Mouse (Mus musculus) kidney, postnatal 0 days (tissue): ENCODE results near the gene Dip2c. TPM values are rescaled to one million over a fixed set of nuclear protein-coding genes. Genes with fewer than 3 reads are reported as not detected.

ENCODE experiments used
- ATAC-seq: fragments of 200-750 bp; cut with Nextera tagmentation; replicated peaks from 2 replicates; pipeline ENCODE4 v1.8.0; 2017; ENCODE audit warnings: low read depth, moderate number of reproducible peaks, moderate TSS enrichment, moderate library complexity; ENCODE audit not compliant: low FRiP score
- DNase-seq: peaks from one replicate; pipeline ENCODE4 v3.0.0-alpha.2; 2016; ENCODE audit warnings: low spot score
- H3K27ac ChIP-seq: fragments of 300-500 bp; sonication (generic); 2 replicates; pipeline ENCODE4 v1.5.1; 2014; ENCODE audit warnings: mild to moderate bottlenecking
- H3K27me3 ChIP-seq: fragments of 300-500 bp; sonication (generic); 2 replicates; pipeline ENCODE4 v1.6.1; 2014; ENCODE audit warnings: low read length, mixed read lengths; ENCODE audit not compliant: insufficient read depth
- H3K36me3 ChIP-seq: fragments of 300-500 bp; sonication (generic); 2 replicates; pipeline ENCODE4 v1.6.1; 2014; ENCODE audit warnings: low read length, mixed read lengths; ENCODE audit not compliant: insufficient read depth
- H3K4me1 ChIP-seq: fragments of 300-500 bp; sonication (generic); replicated peaks from 2 replicates; pipeline ENCODE4 v1.6.1; 2014; ENCODE audit warnings: antibody characterized with exemption, low read length, mixed read lengths; ENCODE audit not compliant: insufficient read depth
- H3K4me2 ChIP-seq: fragments of 300-500 bp; sonication (generic); 2 replicates; pipeline ENCODE4 v1.6.1; 2014; ENCODE audit warnings: mild to moderate bottlenecking, low read length, moderate library complexity, mixed read lengths
- H3K4me3 ChIP-seq: fragments of 300-500 bp; sonication (generic); replicated peaks from 2 replicates; pipeline ENCODE4 v1.5.1; 2014; ENCODE audit warnings: low read depth, low read length
- H3K9ac ChIP-seq: fragments of 300-500 bp; sonication (generic); 2 replicates; pipeline ENCODE4 v1.6.1; 2014; ENCODE audit warnings: low read depth, low read length
- H3K9me3 ChIP-seq: fragments of 300-500 bp; sonication (generic); replicated peaks from 2 replicates; pipeline ENCODE4 v1.6.1; 2016; ENCODE audit warnings: low read length, inconsistent platforms, mixed read lengths
- CTCF ChIP-seq: IDR thresholded peaks from 2 replicates; pipeline ENCODE4 v1.5.1; 2016; ENCODE audit warnings: antibody characterized with exemption, low read depth, mild to moderate bottlenecking, moderate library complexity
- WGBS: fragments of 180-500 bp; shearing (Covaris S2); extraction: QIAGEN DNeasy Blood & Tissue Kit; methylation state at CpG from one replicate; pipeline ENCODE4 v1.1.7; 2014; 5-methylcytosine and 5-hydroxymethylcytosine counted together
- polyA plus RNA-seq: library from polyadenylated mRNA; unstranded; fragments of >200 nt; fragmentation: Nextera tagmentation; extraction: Ambion mirVana; gene quantifications from 2 replicates; pipeline ENCODE4 v1.2.1, GENCODE M21; 2015

The Dip2c gene
- polyA plus RNA-seq, 1 experiment from 2014 or later, result 3.8 TPM

DNA sequence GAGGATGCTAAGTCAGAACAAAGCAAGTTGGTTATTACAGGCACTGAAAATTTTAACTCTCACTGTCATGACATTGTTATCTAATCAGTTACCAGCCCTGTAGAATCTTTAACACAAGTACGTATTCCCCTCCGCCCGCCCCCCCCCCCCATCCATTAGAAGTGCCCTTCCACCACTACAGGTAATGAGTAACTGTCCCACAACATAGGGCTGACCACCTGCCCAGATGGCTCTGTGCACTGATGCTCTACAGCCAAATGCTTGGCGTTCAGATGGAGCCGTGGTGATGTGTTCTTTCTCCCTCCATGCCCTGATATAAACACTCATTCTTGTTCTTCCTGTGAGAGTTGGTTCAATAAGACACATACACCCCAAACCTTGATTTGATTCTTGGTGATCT is 10.8 kb upstream of the Dip2c start:
- no peaks in the 10 kb centered on the region for H3K9me3 ChIP-seq
- no peak overlapping the region for H3K4me2 ChIP-seq
- H3K36me3 ChIP-seq, result no peaks in the 10 kb centered on the region
- ATAC-seq, result 0 out of 2 replicates have a peak, but pooled peaks have one; percentile 36
- no peaks in the 10 kb centered on the region for H3K4me1 ChIP-seq
- no peak overlapping the region for H3K9ac ChIP-seq
- H3K27ac ChIP-seq, result no peak overlapping the region
- no peaks in the 10 kb centered on the region for H3K27me3 ChIP-seq
- no peak overlapping the region for H3K4me3 ChIP-seq
- DNase-seq, result no peak
- WGBS, result 84% methylated on average over 5 of the region's 5 CpGs
- TF ChIP-seq CTCF, result no peak

DNA sequence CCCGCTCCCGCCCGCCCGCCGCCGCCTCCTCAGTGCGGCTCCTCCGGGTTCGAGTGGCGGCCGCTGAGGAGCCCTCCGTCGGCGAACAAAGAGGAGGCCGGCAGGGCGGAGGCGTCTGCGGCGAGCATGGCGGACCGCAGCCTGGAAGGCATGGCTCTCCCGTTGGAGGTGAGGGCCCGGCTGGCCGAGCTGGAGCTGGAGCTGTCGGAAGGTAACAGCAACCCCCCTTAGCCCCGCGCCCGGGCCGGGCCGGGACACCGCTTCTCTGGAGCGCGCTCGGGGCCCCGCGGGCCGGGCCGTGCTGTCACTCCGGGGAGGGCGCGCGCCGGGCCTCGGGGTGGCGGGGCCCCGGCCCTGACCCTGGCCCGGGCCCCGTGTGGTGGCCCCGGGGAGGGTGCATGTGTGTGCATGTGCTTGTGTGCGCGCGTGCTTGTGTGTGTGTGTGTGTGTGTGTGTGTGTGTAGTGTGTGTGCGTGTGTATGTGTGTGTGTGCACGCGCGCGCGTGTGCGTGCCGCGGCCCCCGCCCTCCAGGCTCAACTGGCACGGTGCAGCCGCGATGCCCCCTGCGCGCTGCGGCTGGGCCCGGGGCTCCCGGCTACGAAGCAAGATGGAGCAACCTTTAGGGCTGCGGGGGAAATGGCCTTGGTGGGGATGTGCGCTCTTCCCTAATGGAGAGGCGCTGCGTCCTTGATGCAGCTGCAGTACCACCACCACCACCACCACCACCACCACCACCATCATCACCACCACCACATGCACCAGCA is 710 bp downstream of the Dip2c start:
- peak; percentile 78 for ATAC-seq
- Histone ChIP-seq H3K9me3 (no peaks in the 10 kb centered on the region), H3K4me3 (peak overlapping the region; percentile 96), H3K27ac (peak overlapping the region; percentile 94), H3K4me2 (peak overlapping the region; percentile 83), H3K4me1 (peaks cover 5% of the 10 kb centered on the region; the same call in 1 of the 2 replicates), H3K36me3 (no peaks in the 10 kb centered on the region), H3K9ac (peak overlapping the region; percentile 95), H3K27me3 (no peaks in the 10 kb centered on the region)
- DNase-seq, result peak; percentile 35
- under 1% methylated on average over 66 of the region's 75 CpGs for WGBS
- no peak for TF ChIP-seq CTCF

DNA sequence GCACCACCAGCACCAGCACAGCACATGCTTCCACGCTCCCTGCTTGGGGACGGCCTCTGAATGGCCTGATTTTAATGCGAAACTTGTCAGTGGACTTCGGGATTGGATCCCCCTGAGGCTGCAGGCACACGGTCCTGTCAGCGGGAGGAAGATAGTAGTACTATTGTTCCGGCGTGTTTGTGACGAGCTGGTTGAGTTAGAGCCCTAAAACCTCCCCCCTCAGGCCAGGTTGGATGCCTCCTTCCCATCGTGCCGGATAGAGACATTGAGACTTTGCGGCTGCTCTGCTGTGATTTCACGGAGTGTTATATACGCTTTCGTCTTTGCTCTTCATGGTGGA is 1.3 kb downstream of the Dip2c start:
- no peaks in the 10 kb centered on the region for H3K27me3 ChIP-seq
- H3K4me2 ChIP-seq, result peak overlapping the region; percentile 83
- no peaks in the 10 kb centered on the region for H3K36me3 ChIP-seq
- peak overlapping the region; percentile 96 for H3K4me3 ChIP-seq
- H3K4me1 ChIP-seq, result peaks cover 5% of the 10 kb centered on the region; the same call in 1 of the 2 replicates
- no peak overlapping the region for H3K27ac ChIP-seq
- peak; percentile 43 for DNase-seq
- WGBS, result 1% methylated on average over 15 of the region's 15 CpGs
- no peak for ATAC-seq
- no peak for TF ChIP-seq CTCF
- peak overlapping the region; percentile 95 for H3K9ac ChIP-seq
- no peaks in the 10 kb centered on the region for H3K9me3 ChIP-seq

DNA sequence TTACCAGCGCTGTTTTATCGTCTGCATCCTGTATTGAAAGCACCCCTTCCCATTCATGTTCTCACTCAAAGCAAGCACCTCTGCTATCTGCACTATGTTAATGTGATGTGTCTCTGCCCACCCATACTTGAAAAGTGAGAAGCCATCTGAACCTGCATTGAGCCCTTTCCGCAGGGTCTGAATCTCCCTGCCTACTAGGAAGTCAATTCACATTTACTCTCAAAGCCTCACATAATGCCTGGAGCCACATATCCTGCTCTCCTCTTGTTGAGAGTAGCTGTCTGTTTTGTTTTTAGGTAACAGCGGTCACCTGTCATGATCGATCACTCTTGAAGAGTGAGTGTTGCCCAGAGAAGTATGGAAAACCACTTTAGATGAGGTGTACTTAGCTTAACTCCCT is 2.3 kb downstream of the Dip2c start:
- no peak overlapping the region for H3K4me2 ChIP-seq
- no peaks in the 10 kb centered on the region for H3K36me3 ChIP-seq
- no peaks in the 10 kb centered on the region for H3K9me3 ChIP-seq
- peaks cover 5% of the 10 kb centered on the region; the same call in 1 of the 2 replicates for H3K4me1 ChIP-seq
- ATAC-seq (no peak), DNase-seq (no peak)
- no peak overlapping the region for H3K4me3 ChIP-seq
- no peak overlapping the region for H3K27ac ChIP-seq
- no peak overlapping the region for H3K9ac ChIP-seq
- TF ChIP-seq CTCF, result no peak
- no peaks in the 10 kb centered on the region for H3K27me3 ChIP-seq
- WGBS, result 89% methylated on average over 5 of the region's 5 CpGs

DNA sequence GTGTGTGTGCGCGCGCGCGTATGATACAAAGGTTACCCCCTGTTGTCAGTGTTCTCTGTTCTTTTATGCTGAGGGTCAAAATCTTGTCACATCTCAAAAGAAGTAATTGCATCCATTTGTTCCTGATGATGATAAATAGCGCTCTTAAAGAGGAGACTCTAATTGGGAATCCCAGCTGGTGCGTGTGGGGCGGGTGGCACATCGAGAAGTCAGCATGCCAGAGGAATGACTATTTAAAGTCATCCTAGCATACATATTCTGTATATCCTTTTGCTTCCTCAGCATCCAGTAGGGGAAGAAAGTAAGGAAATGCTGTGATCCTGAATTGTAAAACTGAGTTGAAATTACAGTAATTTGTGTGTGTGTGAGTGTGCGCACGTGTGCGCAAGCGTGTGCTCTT is 6.7 kb downstream of the Dip2c start:
- DNase-seq (no peak), ATAC-seq (no peak)
- no peak overlapping the region for H3K27ac ChIP-seq
- no peaks in the 10 kb centered on the region for H3K27me3 ChIP-seq
- no peak overlapping the region for H3K4me3 ChIP-seq
- H3K9ac ChIP-seq, result no peak overlapping the region
- H3K36me3 ChIP-seq, result no peaks in the 10 kb centered on the region
- H3K4me2 ChIP-seq, result no peak overlapping the region
- TF ChIP-seq CTCF, result no peak
- peaks cover 2% of the 10 kb centered on the region; the same call in 1 of the 2 replicates for H3K4me1 ChIP-seq
- 79% methylated on average over 13 of the region's 13 CpGs for WGBS
- no peaks in the 10 kb centered on the region for H3K9me3 ChIP-seq

DNA sequence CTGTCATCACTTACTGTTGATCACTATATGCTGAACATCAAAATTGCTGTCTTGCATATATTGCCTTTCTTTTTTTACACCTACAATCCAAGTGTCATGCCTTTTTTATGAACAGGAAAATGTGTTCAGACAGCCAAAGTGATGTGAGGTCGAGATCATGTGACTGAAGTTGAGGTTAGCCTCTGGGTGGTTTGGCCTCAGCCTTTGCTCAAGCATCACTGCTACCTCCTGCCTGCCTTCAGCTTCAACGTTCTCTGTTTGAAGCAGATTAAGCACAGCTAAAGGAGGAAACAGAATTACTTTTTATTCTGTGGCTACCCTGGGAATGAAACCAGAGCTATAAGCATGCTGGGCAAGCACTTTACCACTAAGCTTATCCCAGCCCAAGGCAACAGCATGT is 13.6 kb downstream of the Dip2c start:
- TF ChIP-seq CTCF, result no peak

More for the DNA sequence above, 13.6 kb downstream of the Dip2c start:
- ATAC-seq, result no peak
- Histone ChIP-seq H3K36me3 (no peaks in the 10 kb centered on the region), H3K9ac (no peak overlapping the region), H3K4me3 (no peak overlapping the region), H3K4me2 (no peak overlapping the region), H3K4me1 (no peaks in the 10 kb centered on the region), H3K9me3 (no peaks in the 10 kb centered on the region), H3K27me3 (no peaks in the 10 kb centered on the region), H3K27ac (no peak overlapping the region)
- 57% methylated on average over 2 of the region's 2 CpGs for WGBS
- no peak for DNase-seq
